Mouse (Mus musculus) forebrain, embryonic 14.5 days (tissue): ENCODE measurements around the gene Parg. TPM values are rescaled to one million over a fixed set of nuclear protein-coding genes. Genes with fewer than 3 reads are reported as not detected.
A peak's percentile ranks its signal among the peaks of the same experiment; 100 is the strongest.
"Not testable (repeated sequence)": the region's sequence is repeated elsewhere in the genome, so short reads cannot be mapped to it uniquely, and the experiment has no call there.

Experiments
- ATAC-seq: fragments of 200-750 bp; cut with Nextera tagmentation; 2 replicates; pipeline ENCODE4 v1.8.0; 2017; ENCODE audit warnings: mild to moderate bottlenecking, moderate library complexity
- DNase-seq: peaks from one replicate; pipeline ENCODE4 v3.0.0-alpha.2; 2015; ENCODE audit warnings: low spot score
- H3K27ac ChIP-seq: fragments of 300-500 bp; sonication (generic); 2 replicates; pipeline ENCODE4 v1.5.1; 2014; ENCODE audit warnings: low read depth, mild to moderate bottlenecking, control low read depth, low read length, moderate library complexity
- H3K27me3 ChIP-seq: fragments of 300-500 bp; sonication (generic); replicated peaks from 2 replicates; pipeline ENCODE4 v1.6.1; 2014; ENCODE audit warnings: low read length, control low read depth, mixed read lengths; ENCODE audit not compliant: control insufficient read depth, insufficient read depth
- H3K36me3 ChIP-seq: fragments of 300-500 bp; sonication (generic); 2 replicates; pipeline ENCODE4 v1.6.1; 2014; ENCODE audit warnings: low read length, control low read depth; ENCODE audit not compliant: control insufficient read depth, insufficient read depth
- H3K4me1 ChIP-seq: fragments of 300-500 bp; sonication (generic); 2 replicates; pipeline ENCODE4 v1.6.1; 2014; ENCODE audit warnings: antibody characterized with exemption, low read length, control low read depth; ENCODE audit not compliant: control insufficient read depth, insufficient read depth
- H3K4me2 ChIP-seq: fragments of 300-500 bp; sonication (generic); 2 replicates; pipeline ENCODE4 v1.6.1; 2014; ENCODE audit warnings: mild to moderate bottlenecking, control low read depth, low read length
- H3K4me3 ChIP-seq: fragments of 300-500 bp; sonication (generic); 2 replicates; pipeline ENCODE4 v1.5.1; 2014; ENCODE audit warnings: low read depth, low read length, control low read depth
- H3K9ac ChIP-seq: fragments of 300-500 bp; sonication (generic); 2 replicates; pipeline ENCODE4 v1.6.1; 2014; ENCODE audit warnings: mild to moderate bottlenecking, low read length, control low read depth, moderate library complexity
- H3K9me3 ChIP-seq: fragments of 300-500 bp; sonication (generic); replicated peaks from 2 replicates; pipeline ENCODE4 v1.6.1; 2016; ENCODE audit warnings: low read length, control low read depth, mixed read lengths; ENCODE audit not compliant: control insufficient read depth
- WGBS: fragments of 180-500 bp; shearing (Covaris S2); extraction: QIAGEN DNeasy Blood & Tissue Kit; methylation state at CpG from one replicate; pipeline ENCODE4 v1.1.7; 2014; 5-methylcytosine and 5-hydroxymethylcytosine counted together
- polyA plus RNA-seq: library from polyadenylated mRNA; unstranded; fragments of >200 nt; fragmentation: Nextera tagmentation; extraction: Ambion mirVana; gene quantifications from 2 replicates; pipeline ENCODE4 v1.2.1, GENCODE M21; 2014

The Parg gene
- polyA plus RNA-seq, 1 experiment from 2014 or later, result 41.0 TPM

DNA sequence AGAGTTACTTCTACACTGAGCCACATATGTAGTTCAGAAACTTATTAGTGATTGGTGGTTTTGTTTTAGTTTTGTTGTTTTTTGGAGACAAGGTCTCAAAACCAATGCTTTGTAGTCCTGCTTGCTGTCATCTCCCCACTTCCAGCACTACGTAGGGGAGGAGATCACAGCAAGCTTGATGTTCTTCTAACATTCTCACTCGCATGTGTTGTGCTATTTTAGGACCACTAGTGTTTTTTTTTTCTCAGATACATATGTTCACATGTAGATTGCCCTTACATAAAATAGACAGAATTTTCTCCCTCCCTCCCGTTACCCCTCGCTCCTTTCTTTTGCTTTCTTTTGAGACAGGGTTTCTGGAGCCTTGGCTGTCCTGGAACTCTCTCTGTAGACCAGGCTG is 31.6 kb upstream of the Parg start:
- DNase-seq, result no peak
- 92% methylated on average over 4 of the region's 4 CpGs for WGBS
- Histone ChIP-seq H3K4me3 (no peak overlapping the region), H3K9ac (no peak overlapping the region), H3K9me3 (no peaks in the 10 kb centered on the region), H3K4me2 (no peak overlapping the region), H3K36me3 (peaks cover 22% of the 10 kb centered on the region), H3K27ac (no peak overlapping the region), H3K4me1 (peaks cover 6% of the 10 kb centered on the region), H3K27me3 (no peaks in the 10 kb centered on the region)
- ATAC-seq, result no peak

DNA sequence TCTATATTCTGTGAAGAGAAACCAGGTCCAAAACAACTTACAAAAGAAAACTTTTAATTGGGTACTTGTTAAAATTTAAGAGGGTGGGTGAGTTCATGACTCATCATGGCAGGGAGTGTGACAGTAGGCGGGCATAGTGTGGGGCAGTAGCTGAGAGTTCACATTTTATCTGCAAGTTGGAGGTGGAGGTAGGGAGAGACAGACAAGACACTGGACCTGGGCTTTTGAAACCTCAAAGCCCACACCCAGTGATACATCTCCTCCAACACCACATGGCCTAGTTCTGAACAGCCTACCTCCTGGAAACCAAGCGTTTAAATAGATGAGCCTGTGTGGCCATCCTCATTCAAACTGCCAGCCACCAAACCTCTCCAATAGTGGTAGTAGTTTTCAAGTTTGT is 26.4 kb upstream of the Parg start:
- Histone ChIP-seq H3K4me2 (no peak overlapping the region), H3K4me1 (no peaks in the 10 kb centered on the region), H3K27me3 (no peaks in the 10 kb centered on the region), H3K27ac (no peak overlapping the region), H3K9ac (no peak overlapping the region), H3K9me3 (no peaks in the 10 kb centered on the region), H3K36me3 (peaks cover 44% of the 10 kb centered on the region), H3K4me3 (no peak overlapping the region)
- ATAC-seq, result no peak
- no peak for DNase-seq
- WGBS, result 94% methylated on average over 2 of the region's 2 CpGs

- not testable (repeated sequence) for H3K9me3 ChIP-seq, H3K4me2 ChIP-seq, H3K9ac ChIP-seq, H3K27ac ChIP-seq, DNase-seq, H3K4me3 ChIP-seq, H3K4me1 ChIP-seq, ATAC-seq, H3K27me3 ChIP-seq
- peaks cover 54% of the 10 kb centered on the region for H3K36me3 ChIP-seq
- 88% methylated on average over 4 of the region's 5 CpGs for WGBS
These were observed 25.2 kb upstream of the Parg start for GRCm38 (mm10) chr14:32176590-32176989.

DNA sequence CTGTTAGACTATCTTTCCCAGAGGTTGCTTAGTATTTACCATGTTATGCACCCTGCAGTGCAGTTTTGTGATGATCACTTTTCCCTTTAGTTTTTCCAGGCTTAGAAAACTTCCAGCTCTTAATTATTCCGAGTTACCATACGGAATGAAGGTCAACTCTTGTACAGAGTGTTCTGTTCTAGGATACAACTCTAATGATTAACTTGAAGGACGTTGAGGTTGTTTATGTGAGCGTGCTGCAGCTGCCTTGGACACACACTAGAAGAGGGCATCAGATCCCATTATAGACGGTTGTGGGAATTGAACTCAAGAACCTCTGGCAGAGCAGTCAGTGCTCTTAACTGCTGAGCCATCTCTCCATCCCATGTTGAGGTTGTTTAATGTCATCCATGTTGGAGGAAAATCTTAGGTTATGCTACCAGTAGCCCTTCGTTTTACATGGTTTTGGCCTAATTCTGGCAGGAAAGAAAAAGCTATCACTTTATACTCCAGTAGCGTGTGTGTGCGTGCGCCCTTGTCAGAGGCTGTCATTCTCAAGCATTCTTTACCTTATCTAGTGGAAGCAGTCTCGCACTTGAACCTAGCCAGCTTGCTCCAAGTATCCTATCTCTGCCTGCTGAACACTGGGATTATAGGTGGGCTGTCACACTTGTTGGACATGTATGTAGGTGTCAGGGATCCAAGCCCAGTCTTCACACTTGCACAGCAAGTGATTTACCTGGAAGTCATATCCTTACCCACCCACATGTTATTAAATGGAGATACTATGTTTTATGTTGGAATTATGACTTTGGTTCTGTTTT is 22.2 kb upstream of the Parg start:
- H3K27ac ChIP-seq, result no peak overlapping the region
- no peaks in the 10 kb centered on the region for H3K9me3 ChIP-seq
- no peaks in the 10 kb centered on the region for H3K4me1 ChIP-seq
- peaks cover 65% of the 10 kb centered on the region for H3K36me3 ChIP-seq
- DNase-seq (no peak), ATAC-seq (no peak)
- H3K9ac ChIP-seq, result no peak overlapping the region
- no peak overlapping the region for H3K4me3 ChIP-seq
- WGBS, result 92% methylated on average over 10 of the region's 10 CpGs
- H3K27me3 ChIP-seq, result no peaks in the 10 kb centered on the region
- H3K4me2 ChIP-seq, result no peak overlapping the region

- H3K4me2 ChIP-seq, result no peak overlapping the region
- no peak for ATAC-seq
- no peak overlapping the region for H3K4me3 ChIP-seq
- no peak overlapping the region for H3K9ac ChIP-seq
- DNase-seq, result no peak
- peaks cover 67% of the 10 kb centered on the region for H3K36me3 ChIP-seq
- H3K9me3 ChIP-seq, result no peaks in the 10 kb centered on the region
- no peak overlapping the region for H3K27ac ChIP-seq
- WGBS, result 91% methylated on average over 6 of the region's 6 CpGs
- no peaks in the 10 kb centered on the region for H3K27me3 ChIP-seq
- no peaks in the 10 kb centered on the region for H3K4me1 ChIP-seq
These were observed 20.9 kb upstream of the Parg start for GRCm38 (mm10) chr14:32180861-32181260.

- ATAC-seq (no peak), DNase-seq (no peak)
- no peaks in the 10 kb centered on the region for H3K27me3 ChIP-seq
- no peak overlapping the region for H3K4me3 ChIP-seq
- H3K9ac ChIP-seq, result no peak overlapping the region
- WGBS, result 98% methylated on average over 4 of the region's 4 CpGs
- H3K4me2 ChIP-seq, result no peak overlapping the region
- no peak overlapping the region for H3K27ac ChIP-seq
- peaks cover 81% of the 10 kb centered on the region for H3K36me3 ChIP-seq
- no peaks in the 10 kb centered on the region for H3K4me1 ChIP-seq
- no peaks in the 10 kb centered on the region for H3K9me3 ChIP-seq
These were observed 17.9 kb upstream of the Parg start for GRCm38 (mm10) chr14:32183846-32184245.

DNA sequence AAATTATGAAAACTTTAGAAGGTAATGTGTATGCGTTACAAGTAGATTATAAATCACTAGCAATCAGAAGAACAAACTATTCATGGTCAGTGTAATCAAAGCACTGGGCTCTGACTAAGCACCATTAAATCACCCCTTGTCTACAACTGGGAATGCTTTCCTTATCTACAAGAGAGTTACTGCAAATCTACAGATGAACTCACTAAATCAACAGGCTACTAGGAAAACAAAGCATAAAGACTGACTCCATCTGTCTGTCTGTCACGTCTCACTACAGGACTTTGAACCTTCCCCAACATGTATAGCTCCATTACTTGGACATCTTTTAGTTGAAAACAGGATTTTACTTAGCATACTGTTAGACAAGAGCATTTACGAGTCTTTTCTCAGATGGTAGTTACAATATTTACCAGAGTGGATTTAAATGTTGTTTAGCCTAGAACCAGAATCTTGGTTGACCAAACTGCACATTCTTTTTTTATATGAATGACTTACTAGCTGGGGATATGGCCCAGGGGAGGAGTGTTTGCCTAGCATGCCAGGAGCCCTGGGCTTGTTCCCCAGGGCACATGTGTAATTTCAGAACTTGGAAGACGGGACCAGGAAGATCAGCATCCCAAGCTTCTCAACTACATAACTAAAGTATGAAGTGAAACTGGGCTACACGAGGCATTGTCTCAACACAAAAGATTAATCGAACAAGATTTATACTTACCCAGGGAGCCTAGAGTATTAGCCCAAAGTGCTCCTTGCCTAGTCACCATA is 10.9 kb upstream of the Parg start:
- ATAC-seq, result no peak
- Histone ChIP-seq H3K27ac (no peak overlapping the region), H3K27me3 (no peaks in the 10 kb centered on the region), H3K4me2 (no peak overlapping the region), H3K4me1 (no peaks in the 10 kb centered on the region), H3K9ac (no peak overlapping the region), H3K9me3 (no peaks in the 10 kb centered on the region), H3K4me3 (no peak overlapping the region), H3K36me3 (peaks cover 69% of the 10 kb centered on the region)
- no peak for DNase-seq
- 93% methylated on average over 6 of the region's 6 CpGs for WGBS

- no peaks in the 10 kb centered on the region for H3K27me3 ChIP-seq
- peaks cover 69% of the 10 kb centered on the region for H3K36me3 ChIP-seq
- no peak for ATAC-seq
These were observed 9.8 kb upstream of the Parg start for GRCm38 (mm10) chr14:32191926-32192325.

GRCm38 (mm10) chr14:32192437-32192836 is 9.3 kb upstream of the Parg start:
- no peaks in the 10 kb centered on the region for H3K27me3 ChIP-seq
- H3K27ac ChIP-seq, result no peak overlapping the region
- H3K36me3 ChIP-seq, result peaks cover 69% of the 10 kb centered on the region
- H3K9me3 ChIP-seq, result no peaks in the 10 kb centered on the region
- ATAC-seq, result no peak
- 45% methylated on average over 3 of the region's 3 CpGs for WGBS
- no peaks in the 10 kb centered on the region for H3K4me1 ChIP-seq
- peak; percentile 72 for DNase-seq
- no peak overlapping the region for H3K9ac ChIP-seq
- H3K4me3 ChIP-seq, result no peak overlapping the region
- H3K4me2 ChIP-seq, result no peak overlapping the region

More at GRCm38 (mm10) chr14:32191926-32192325, 9.8 kb upstream of the Parg start:
- H3K27ac ChIP-seq, result no peak overlapping the region
- no peak overlapping the region for H3K4me3 ChIP-seq
- no peaks in the 10 kb centered on the region for H3K4me1 ChIP-seq
- WGBS, result 95% methylated on average over 5 of the region's 5 CpGs
- no peak overlapping the region for H3K9ac ChIP-seq
- no peaks in the 10 kb centered on the region for H3K9me3 ChIP-seq
- no peak overlapping the region for H3K4me2 ChIP-seq
- no peak for DNase-seq
